Mouse (Mus musculus): ENCODE measurements at regions not wholly inside any gene's neighbourhood (a gene's known extent, or its start where the extent isn't known, plus 50 kb on each side); places are given as distances from the start of the nearest gene placed in this dataset.

DNA sequence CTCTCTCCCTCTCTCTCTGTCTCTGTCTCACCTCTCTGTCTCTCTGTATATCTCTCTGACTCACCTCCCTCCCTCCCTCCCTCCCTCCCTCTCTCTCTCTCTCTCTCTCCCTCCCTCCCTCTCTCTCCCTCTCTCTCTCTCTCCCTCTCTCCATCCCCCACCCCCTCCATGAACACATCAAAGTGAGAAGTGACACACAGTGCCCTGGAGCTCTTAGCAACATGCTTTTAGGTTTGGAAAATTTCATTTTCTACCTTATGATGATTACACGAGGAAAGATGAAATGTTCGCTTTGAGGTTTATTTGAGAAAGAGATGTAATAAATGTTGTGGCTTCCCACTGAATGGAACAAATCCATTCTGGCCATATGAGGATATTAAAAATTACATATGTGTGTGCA, 95.6 kb upstream of the Smarca2 start:
- Histone ChIP-seq H3K27me3 (ENCODE audit: control insufficient read depth, insufficient read depth, low read length) (no peaks in the 10 kb centered on the region), H3K4me1 (ENCODE audit: control insufficient read depth, insufficient read depth, low read length) (no peaks in the 10 kb centered on the region), H3K4me3 (ENCODE audit: low read depth, low read length) (no peak overlapping the region), H3K9me3 (ENCODE audit: control insufficient read depth, low read length) (no peaks in the 10 kb centered on the region), H3K4me2 (ENCODE audit: low read depth) (no peak overlapping the region), H3K36me3 (ENCODE audit: control insufficient read depth, insufficient read depth, low read length) (no peaks in the 10 kb centered on the region), H3K27ac (ENCODE audit: low read depth, low read length) (no peak overlapping the region), H3K9ac (ENCODE audit: low read length) (no peak overlapping the region)
- no peak for ATAC-seq (ENCODE audit: insufficient read depth, low FRiP score, low TSS enrichment)
- 85% methylated on average over 2 of the region's 2 CpGs for WGBS
- DNase-seq (ENCODE audit: low spot score), result no peak

DNA sequence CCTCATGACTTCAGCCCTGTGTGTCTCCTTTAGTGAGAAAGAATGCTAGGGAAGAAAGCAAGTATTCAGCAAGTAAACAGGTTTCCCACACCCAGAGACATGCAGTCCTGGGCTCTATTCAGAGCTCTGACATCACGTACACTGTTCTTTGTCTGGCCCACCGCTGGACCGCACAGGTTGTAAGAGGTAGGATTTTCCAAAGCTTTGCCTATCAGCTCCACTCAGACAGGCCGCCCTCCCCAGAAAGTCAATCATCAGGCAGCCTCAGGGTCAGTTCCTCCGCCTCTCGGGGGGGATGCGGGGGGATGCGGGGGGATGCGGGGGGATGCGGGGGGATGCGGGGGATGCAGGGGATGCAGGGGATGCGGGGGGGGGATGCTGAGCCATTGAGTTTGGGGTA, 94.7 kb upstream of the Smarca2 start:
- no peak overlapping the region for H3K9ac ChIP-seq (ENCODE audit: low read length)
- DNase-seq (ENCODE audit: low spot score) (no peak), ATAC-seq (ENCODE audit: insufficient read depth, low FRiP score, low TSS enrichment) (no peak)
- no peak overlapping the region for H3K4me3 ChIP-seq (ENCODE audit: low read depth, low read length)
- H3K9me3 ChIP-seq (ENCODE audit: control insufficient read depth, low read length), result no peaks in the 10 kb centered on the region
- no peak overlapping the region for H3K27ac ChIP-seq (ENCODE audit: low read depth, low read length)
- H3K27me3 ChIP-seq (ENCODE audit: control insufficient read depth, insufficient read depth, low read length), result no peaks in the 10 kb centered on the region
- 80% methylated on average over 11 of the region's 12 CpGs for WGBS
- H3K4me1 ChIP-seq (ENCODE audit: control insufficient read depth, insufficient read depth, low read length), result no peaks in the 10 kb centered on the region
- H3K4me2 ChIP-seq (ENCODE audit: low read depth), result no peak overlapping the region
- H3K36me3 ChIP-seq (ENCODE audit: control insufficient read depth, insufficient read depth, low read length), result no peaks in the 10 kb centered on the region

DNA sequence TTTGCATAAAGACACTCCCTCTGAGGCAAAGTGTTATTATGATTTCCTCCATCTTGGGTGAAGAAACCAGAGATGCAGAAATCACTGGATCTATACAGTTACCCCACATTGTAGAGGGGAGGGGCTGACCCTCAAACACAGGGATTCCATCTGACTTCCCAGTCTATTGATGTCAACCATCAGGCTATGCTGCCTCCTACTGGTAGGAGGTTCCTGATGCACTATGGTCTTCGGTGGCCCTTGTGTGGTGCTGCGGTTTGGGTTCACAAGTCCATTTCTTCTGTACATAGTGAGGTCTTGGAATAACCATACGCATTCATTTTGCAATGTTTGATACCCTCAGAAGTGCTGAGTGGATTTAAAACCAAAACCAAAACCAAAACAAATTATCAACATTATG, 94.0 kb upstream of the Smarca2 start:
- WGBS, result 87% methylated on average over 3 of the region's 3 CpGs
- no peak overlapping the region for H3K4me2 ChIP-seq (ENCODE audit: low read depth)
- H3K4me1 ChIP-seq (ENCODE audit: control insufficient read depth, insufficient read depth, low read length), result no peaks in the 10 kb centered on the region
- no peaks in the 10 kb centered on the region for H3K27me3 ChIP-seq (ENCODE audit: control insufficient read depth, insufficient read depth, low read length)
- H3K36me3 ChIP-seq (ENCODE audit: control insufficient read depth, insufficient read depth, low read length), result no peaks in the 10 kb centered on the region
- H3K9me3 ChIP-seq (ENCODE audit: control insufficient read depth, low read length), result no peaks in the 10 kb centered on the region
- H3K27ac ChIP-seq (ENCODE audit: low read depth, low read length), result no peak overlapping the region
- ATAC-seq (ENCODE audit: insufficient read depth, low FRiP score, low TSS enrichment) (no peak), DNase-seq (ENCODE audit: low spot score) (no peak)
- no peak overlapping the region for H3K4me3 ChIP-seq (ENCODE audit: low read depth, low read length)
- H3K9ac ChIP-seq (ENCODE audit: low read length), result no peak overlapping the region

- no peak overlapping the region for H3K4me3 ChIP-seq (ENCODE audit: low read depth, low read length)
- no peaks in the 10 kb centered on the region for H3K36me3 ChIP-seq (ENCODE audit: control insufficient read depth, insufficient read depth, low read length)
- H3K4me1 ChIP-seq (ENCODE audit: control insufficient read depth, insufficient read depth, low read length), result no peaks in the 10 kb centered on the region
- no peak for ATAC-seq (ENCODE audit: insufficient read depth, low FRiP score, low TSS enrichment)
- H3K9me3 ChIP-seq (ENCODE audit: control insufficient read depth, low read length), result no peaks in the 10 kb centered on the region
- no peak overlapping the region for H3K27ac ChIP-seq (ENCODE audit: low read depth, low read length)
- H3K27me3 ChIP-seq (ENCODE audit: control insufficient read depth, insufficient read depth, low read length), result no peaks in the 10 kb centered on the region
- no peak overlapping the region for H3K4me2 ChIP-seq (ENCODE audit: low read depth)
- DNase-seq (ENCODE audit: low spot score), result no peak
- H3K9ac ChIP-seq (ENCODE audit: low read length), result no peak overlapping the region
- WGBS, result 86% methylated on average over 6 of the region's 6 CpGs
Measured at GRCm38 (mm10) chr19:26511756-26512155, 93.1 kb upstream of the Smarca2 start.

GRCm38 (mm10) chr19:26524583-26524982, 80.3 kb upstream of the Smarca2 start:
- Histone ChIP-seq H3K4me1 (ENCODE audit: control insufficient read depth, insufficient read depth, low read length) (no peaks in the 10 kb centered on the region), H3K9ac (ENCODE audit: low read length) (no peak overlapping the region), H3K36me3 (ENCODE audit: control insufficient read depth, insufficient read depth, low read length) (no peaks in the 10 kb centered on the region), H3K4me2 (ENCODE audit: low read depth) (no peak overlapping the region), H3K27ac (ENCODE audit: low read depth, low read length) (no peak overlapping the region), H3K4me3 (ENCODE audit: low read depth, low read length) (no peak overlapping the region), H3K9me3 (ENCODE audit: control insufficient read depth, low read length) (no peaks in the 10 kb centered on the region), H3K27me3 (ENCODE audit: control insufficient read depth, insufficient read depth, low read length) (no peaks in the 10 kb centered on the region)
- ATAC-seq (ENCODE audit: insufficient read depth, low FRiP score, low TSS enrichment), result no peak
- 90% methylated on average over 3 of the region's 3 CpGs for WGBS
- no peak for DNase-seq (ENCODE audit: low spot score)

DNA sequence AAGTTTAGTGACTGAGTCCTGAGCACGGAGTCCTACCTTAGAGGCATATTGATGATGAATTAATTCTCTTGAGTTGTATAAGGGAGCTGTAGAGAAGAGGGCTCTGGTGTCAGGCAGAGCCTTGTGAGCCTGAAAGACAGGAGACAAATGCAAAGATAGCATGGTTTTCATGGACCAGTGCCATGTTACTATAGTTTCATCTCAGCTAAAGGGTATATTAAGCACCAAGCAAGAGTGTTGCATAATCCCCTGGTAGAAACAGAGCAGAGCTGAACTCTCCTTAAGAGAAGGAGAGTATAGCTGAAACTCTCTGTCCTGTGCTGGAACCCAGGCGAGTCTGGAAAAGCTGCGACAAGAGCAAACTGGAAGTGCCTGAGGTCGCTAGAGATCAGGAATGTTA, 73.5 kb upstream of the Smarca2 start:
- Histone ChIP-seq H3K27ac (ENCODE audit: low read depth, low read length) (no peak overlapping the region), H3K9me3 (ENCODE audit: control insufficient read depth, low read length) (no peaks in the 10 kb centered on the region), H3K36me3 (ENCODE audit: control insufficient read depth, insufficient read depth, low read length) (no peaks in the 10 kb centered on the region), H3K9ac (ENCODE audit: low read length) (no peak overlapping the region), H3K4me1 (ENCODE audit: control insufficient read depth, insufficient read depth, low read length) (no peaks in the 10 kb centered on the region), H3K27me3 (ENCODE audit: control insufficient read depth, insufficient read depth, low read length) (no peaks in the 10 kb centered on the region), H3K4me2 (ENCODE audit: low read depth) (no peak overlapping the region), H3K4me3 (ENCODE audit: low read depth, low read length) (no peak overlapping the region)
- whole genome bisulfite sequencing, result 85% methylated on average over 4 of the region's 4 CpGs
- ATAC-seq (ENCODE audit: insufficient read depth, low FRiP score, low TSS enrichment) (no peak), DNase-seq (ENCODE audit: low spot score) (no peak)

DNA sequence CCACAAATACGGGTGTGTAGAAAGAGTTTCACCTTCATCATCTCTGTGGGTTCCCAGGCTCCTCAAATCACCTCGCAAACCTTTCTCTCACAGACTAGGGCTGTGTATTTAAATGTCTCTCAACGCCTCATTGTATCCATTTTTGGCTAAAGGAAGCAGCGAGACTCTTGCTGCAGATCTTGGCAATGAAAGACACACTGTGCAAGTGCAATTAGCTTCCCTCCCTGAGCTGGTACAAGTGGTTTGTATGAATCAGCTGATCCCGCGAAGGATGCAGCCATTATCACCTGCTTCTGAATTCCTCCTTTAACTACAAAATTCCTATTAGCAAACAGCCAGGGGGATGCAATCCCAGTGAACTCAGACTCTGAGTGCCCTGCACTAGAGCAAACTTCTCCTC, 72.3 kb upstream of the Smarca2 start:
- DNase-seq (ENCODE audit: low spot score) (no peak), ATAC-seq (ENCODE audit: insufficient read depth, low FRiP score, low TSS enrichment) (no peak)
- H3K36me3 ChIP-seq (ENCODE audit: control insufficient read depth, insufficient read depth, low read length), result no peaks in the 10 kb centered on the region
- H3K27me3 ChIP-seq (ENCODE audit: control insufficient read depth, insufficient read depth, low read length), result no peaks in the 10 kb centered on the region
- H3K27ac ChIP-seq (ENCODE audit: low read depth, low read length), result no peak overlapping the region
- H3K4me3 ChIP-seq (ENCODE audit: low read depth, low read length), result no peak overlapping the region
- no peaks in the 10 kb centered on the region for H3K9me3 ChIP-seq (ENCODE audit: control insufficient read depth, low read length)
- H3K4me2 ChIP-seq (ENCODE audit: low read depth), result no peak overlapping the region
- 71% methylated on average over 6 of the region's 6 CpGs for WGBS
- no peak overlapping the region for H3K9ac ChIP-seq (ENCODE audit: low read length)
- H3K4me1 ChIP-seq (ENCODE audit: control insufficient read depth, insufficient read depth, low read length), result no peaks in the 10 kb centered on the region

DNA sequence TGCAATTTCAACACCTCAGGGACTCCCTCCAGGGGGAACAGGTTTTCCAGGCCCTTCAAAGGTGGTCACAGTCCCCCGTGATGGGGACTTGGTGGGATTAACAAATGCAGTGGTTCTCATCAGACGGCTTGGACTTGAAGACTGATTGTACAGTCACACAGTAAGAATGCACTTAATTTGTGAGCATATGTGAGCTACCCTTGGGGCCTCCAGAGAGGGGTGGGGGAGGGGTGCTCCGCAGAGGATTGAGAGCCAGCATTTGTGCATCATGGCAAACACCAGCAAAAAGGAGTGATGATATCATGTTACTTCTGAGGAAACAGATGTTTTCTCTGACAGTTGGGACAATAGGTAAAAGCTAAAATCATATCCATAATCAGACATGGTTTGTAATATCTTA, 59.2 kb upstream of the Smarca2 start:
- Histone ChIP-seq H3K36me3 (ENCODE audit: control insufficient read depth, insufficient read depth, low read length) (no peaks in the 10 kb centered on the region), H3K27ac (ENCODE audit: low read depth, low read length) (no peak overlapping the region), H3K9me3 (ENCODE audit: control insufficient read depth, low read length) (no peaks in the 10 kb centered on the region), H3K27me3 (ENCODE audit: control insufficient read depth, insufficient read depth, low read length) (no peaks in the 10 kb centered on the region), H3K4me1 (ENCODE audit: control insufficient read depth, insufficient read depth, low read length) (no peaks in the 10 kb centered on the region; the same call in 1 of the 2 replicates), H3K4me3 (ENCODE audit: low read depth, low read length) (no peak overlapping the region), H3K4me2 (ENCODE audit: low read depth) (no peak overlapping the region), H3K9ac (ENCODE audit: low read length) (no peak overlapping the region)
- DNase-seq (ENCODE audit: low spot score) (no peak), ATAC-seq (ENCODE audit: insufficient read depth, low FRiP score, low TSS enrichment) (no peak)
- WGBS, result 60% methylated on average over 3 of the region's 3 CpGs

DNA sequence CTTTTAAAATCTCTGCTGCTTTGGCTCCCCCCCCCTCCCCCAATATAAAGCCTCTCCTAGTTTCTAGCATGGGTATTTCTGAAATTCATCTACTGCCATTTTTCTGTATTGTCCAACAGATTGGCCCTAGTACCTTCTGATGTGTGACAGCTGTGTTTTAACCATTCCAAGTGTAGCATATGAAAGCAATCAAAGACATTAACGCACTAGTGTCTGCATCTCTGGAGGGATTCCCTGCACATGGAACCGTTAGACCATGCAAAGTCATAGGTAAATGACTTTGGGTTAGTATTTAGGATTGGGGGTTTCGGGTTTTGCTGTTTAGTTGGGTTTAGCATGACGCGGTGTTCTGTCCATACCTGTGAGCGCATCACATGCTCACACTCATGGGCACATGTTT, 57.3 kb upstream of the Smarca2 start:
- no peak overlapping the region for H3K4me3 ChIP-seq (ENCODE audit: low read depth, low read length)
- no peaks in the 10 kb centered on the region for H3K9me3 ChIP-seq (ENCODE audit: control insufficient read depth, low read length)
- H3K27ac ChIP-seq (ENCODE audit: low read depth, low read length), result no peak overlapping the region
- H3K27me3 ChIP-seq (ENCODE audit: control insufficient read depth, insufficient read depth, low read length), result no peaks in the 10 kb centered on the region
- DNase-seq (ENCODE audit: low spot score) (no peak), ATAC-seq (ENCODE audit: insufficient read depth, low FRiP score, low TSS enrichment) (no peak)
- H3K9ac ChIP-seq (ENCODE audit: low read length), result no peak overlapping the region
- H3K4me1 ChIP-seq (ENCODE audit: control insufficient read depth, insufficient read depth, low read length), result no peaks in the 10 kb centered on the region; the same call in 1 of the 2 replicates
- no peaks in the 10 kb centered on the region for H3K36me3 ChIP-seq (ENCODE audit: control insufficient read depth, insufficient read depth, low read length)
- WGBS, result 87% methylated on average over 6 of the region's 6 CpGs
- H3K4me2 ChIP-seq (ENCODE audit: low read depth), result no peak overlapping the region
